ENCODE assay signal across 25 mouse cellular contexts in the genomic region with DNA sequence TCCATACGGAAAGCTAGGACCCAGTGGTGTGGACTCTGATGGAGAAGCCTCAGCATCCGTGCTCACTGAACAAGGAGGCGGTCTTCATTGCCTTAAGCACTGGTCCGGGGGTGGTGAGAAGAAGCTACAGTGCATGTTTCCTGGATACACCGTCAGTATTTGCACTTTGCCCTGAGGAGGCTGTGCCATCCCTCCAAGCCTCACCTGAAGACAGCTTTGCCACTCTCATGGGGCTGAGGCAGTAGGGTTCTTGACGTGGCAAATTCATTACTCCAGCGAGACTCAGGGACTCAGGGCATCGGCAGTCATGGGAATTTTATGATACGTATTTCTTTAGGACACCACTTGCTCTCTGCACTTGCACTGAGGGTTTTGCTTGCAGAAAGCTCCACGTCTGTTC. TPM values are rescaled to one million over a fixed set of nuclear protein-coding genes. Genes with fewer than 3 reads are reported as not detected.
A peak's percentile ranks its signal among the peaks of the same experiment; 100 is the strongest.
DNase-seq lines count a peak whose midpoint lies in the region; ATAC-seq and TF ChIP-seq lines count a peak whose summit lies in the region.
"Had no signal": no experiment of that assay in that cellular context is flagged by ENCODE, and none has a peak within 500 bp of the region (broad histone marks: within the 10 kb centered on the region; RNA-seq: fewer than 3 reads in every experiment).

No protein-coding gene starts in this region.

- no peak overlapping the region for H3K4me3 ChIP-seq in neural tube, embryonic 15.5 days (replicated peaks)
- H3K4me3 ChIP-seq in intestine, postnatal 0 days (ENCODE audit: low read depth, low read length) = no peak overlapping the region
- H3K4me3 ChIP-seq in hindbrain, embryonic 12.5 days = no peak overlapping the region
- H3K4me3 ChIP-seq: embryonic facial prominence, embryonic 13.5 days; embryonic facial prominence, embryonic 15.5 days; forebrain, embryonic 13.5 days; forebrain, embryonic 15.5 days had no signal

- H3K9me3 ChIP-seq in neural tube, embryonic 15.5 days (replicated peaks) = no peaks in the 10 kb centered on the region
- no peaks in the 10 kb centered on the region for H3K9me3 ChIP-seq in intestine, postnatal 0 days (ENCODE audit: control insufficient read depth)
- no peaks in the 10 kb centered on the region for H3K9me3 ChIP-seq in hindbrain, embryonic 12.5 days (replicated peaks)
- H3K9me3 ChIP-seq: embryonic facial prominence, embryonic 13.5 days; embryonic facial prominence, embryonic 15.5 days; forebrain, embryonic 13.5 days; forebrain, embryonic 15.5 days; G1E had no signal

- WGBS in neural tube, embryonic 15.5 days = 85% methylated on average over 10 of the region's 10 CpGs
- 72% methylated on average over 10 of the region's 10 CpGs for WGBS in intestine, postnatal 0 days
- 90% methylated on average over 10 of the region's 10 CpGs for WGBS in hindbrain, embryonic 12.5 days

- H3K27me3 ChIP-seq in neural tube, embryonic 15.5 days (replicated peaks) = no peaks in the 10 kb centered on the region
- no peaks in the 10 kb centered on the region for H3K27me3 ChIP-seq in intestine, postnatal 0 days (replicated peaks; ENCODE audit: control insufficient read depth, insufficient read depth, low read length)
- H3K27me3 ChIP-seq in hindbrain, embryonic 12.5 days = no peaks in the 10 kb centered on the region
- H3K27me3 ChIP-seq: CH12.LX; embryonic facial prominence, embryonic 13.5 days; embryonic facial prominence, embryonic 15.5 days; forebrain, embryonic 13.5 days; forebrain, embryonic 15.5 days; Patski had no signal

- no peak for ATAC-seq in neural tube, embryonic 15.5 days (ENCODE audit: low FRiP score)
- 0 out of 2 replicates have a peak, but pooled peaks have one; percentile 53 for ATAC-seq in intestine, postnatal 0 days
- ATAC-seq in hindbrain, embryonic 12.5 days (ENCODE audit: low FRiP score) = no peak
- ATAC-seq: activated CD4-positive, CD25-positive, alpha-beta regulatory T cell, adult 4 months; CD4-positive, CD25-positive, alpha-beta regulatory T cell, adult 4 months; forebrain, embryonic 13.5 days; forebrain, embryonic 15.5 days; forebrain, postnatal 0 days; Patski had no signal

- H3K4me1 ChIP-seq in neural tube, embryonic 15.5 days = no peaks in the 10 kb centered on the region
- H3K4me1 ChIP-seq in intestine, postnatal 0 days (replicated peaks; ENCODE audit: control insufficient read depth, insufficient read depth, low read length) = peaks cover 2% of the 10 kb centered on the region; the same call in 1 of the 2 replicates
- no peaks in the 10 kb centered on the region for H3K4me1 ChIP-seq in hindbrain, embryonic 12.5 days
- H3K4me1 ChIP-seq: embryonic facial prominence, embryonic 13.5 days; embryonic facial prominence, embryonic 15.5 days; forebrain, embryonic 13.5 days; forebrain, embryonic 15.5 days had no signal

- H3K27ac ChIP-seq in neural tube, embryonic 15.5 days (replicated peaks) = no peak overlapping the region
- H3K27ac ChIP-seq in intestine, postnatal 0 days (ENCODE audit: low read depth, low read length) = no peak overlapping the region
- H3K27ac ChIP-seq in hindbrain, embryonic 12.5 days = no peak overlapping the region
- H3K27ac ChIP-seq: embryonic facial prominence, embryonic 13.5 days; embryonic facial prominence, embryonic 15.5 days; forebrain, embryonic 13.5 days; forebrain, embryonic 15.5 days had no signal

- no peak for TF ChIP-seq CTCF in intestine, postnatal 0 days (IDR thresholded peaks at IDR 0.05; ENCODE audit: low read depth)

- intact Hi-C loops in heart, postnatal 36 days (cut with DNase I) = no loop called here

- no peak overlapping the region for H3K4me2 ChIP-seq in neural tube, embryonic 15.5 days
- H3K4me2 ChIP-seq in intestine, postnatal 0 days (replicated peaks; ENCODE audit: low read depth) = no peak overlapping the region
- no peak overlapping the region for H3K4me2 ChIP-seq in hindbrain, embryonic 12.5 days (replicated peaks)
- H3K4me2 ChIP-seq: embryonic facial prominence, embryonic 13.5 days; embryonic facial prominence, embryonic 15.5 days; forebrain, embryonic 13.5 days; forebrain, embryonic 15.5 days had no signal

- H3K36me3 ChIP-seq in neural tube, embryonic 15.5 days = 0 out of 2 replicates have a peak, but pooled peaks cover under 1% of the 10 kb centered on the region
- H3K36me3 ChIP-seq in intestine, postnatal 0 days (ENCODE audit: control insufficient read depth, insufficient read depth) = peaks cover 21% of the 10 kb centered on the region; the same call in 1 of the 2 replicates
- H3K36me3 ChIP-seq in hindbrain, embryonic 12.5 days = no peaks in the 10 kb centered on the region
- H3K36me3 ChIP-seq: forebrain, embryonic 15.5 days had no signal

- no peak overlapping the region for H3K9ac ChIP-seq in neural tube, embryonic 15.5 days (replicated peaks)
- no peak overlapping the region for H3K9ac ChIP-seq in intestine, postnatal 0 days (ENCODE audit: low read depth, low read length)
- H3K9ac ChIP-seq in hindbrain, embryonic 12.5 days = no peak overlapping the region
- H3K9ac ChIP-seq: embryonic facial prominence, embryonic 13.5 days; embryonic facial prominence, embryonic 15.5 days; forebrain, embryonic 13.5 days; forebrain, embryonic 15.5 days; forebrain, postnatal 0 days had no signal

- DNase-seq in heart, adult 11 months = peak; percentile 58
- DNase-seq in heart, postnatal 36 days = no peak
- DNase-seq in neural tube, embryonic 10.5 days (ENCODE audit: extremely low spot score, low spot score) = peak; percentile 7
- DNase-seq: adrenal gland, postnatal 10 days; adrenal gland, postnatal 25 days; B cell, adult 2 months; cerebellum, adult 11 months; cerebellum, adult 18-20 months; cerebellum, adult 8-10 months; cerebellum, adult 9-11 months; cerebellum, postnatal 36 days; embryo, embryonic 11 days; forebrain, postnatal 0 days had no signal

RNA-seq across cellular contexts. Expression of gene Bmp2k, which starts 49.2 kb away (rescaled TPM):
- total RNA-seq in heart, postnatal 36 days (2021) = 1 to 10 TPM; 8.9 to 9.1 TPM
- polyA plus RNA-seq in neural tube, embryonic 15.5 days (2015; fragmentation: Nextera tagmentation; extraction: Ambion mirVana) = 7.8 and 10.9 TPM in 2 replicates
- 21.2 and 23.8 TPM in 2 replicates for polyA plus RNA-seq in intestine, postnatal 0 days (2015; fragmentation: Nextera tagmentation; extraction: Ambion mirVana)
- 12.8 and 15.2 TPM in 2 replicates for polyA plus RNA-seq in hindbrain, embryonic 12.5 days (2016; fragmentation: Nextera tagmentation; extraction: Ambion mirVana)

Comparison
In these comparisons a context has a peak if more than half of its experiments do, and no peak if none do; other contexts are left out.
1. DNase-seq: peak in heart, adult 11 months (single experiment) and neural tube, embryonic 10.5 days (single experiment); none in heart, postnatal 36 days (0 of 2).